Mouse (Mus musculus) retina, adult 2 months (tissue): ENCODE measurements around the gene Rchy1.
A peak's percentile ranks its signal among the peaks of the same experiment; 100 is the strongest.

Source experiments
- DNase-seq: peaks from one replicate; pipeline ENCODE4 v3.0.0-alpha.2; 2012; ENCODE audit warnings: low read depth, low spot score

Gene Rchy1

DNA sequence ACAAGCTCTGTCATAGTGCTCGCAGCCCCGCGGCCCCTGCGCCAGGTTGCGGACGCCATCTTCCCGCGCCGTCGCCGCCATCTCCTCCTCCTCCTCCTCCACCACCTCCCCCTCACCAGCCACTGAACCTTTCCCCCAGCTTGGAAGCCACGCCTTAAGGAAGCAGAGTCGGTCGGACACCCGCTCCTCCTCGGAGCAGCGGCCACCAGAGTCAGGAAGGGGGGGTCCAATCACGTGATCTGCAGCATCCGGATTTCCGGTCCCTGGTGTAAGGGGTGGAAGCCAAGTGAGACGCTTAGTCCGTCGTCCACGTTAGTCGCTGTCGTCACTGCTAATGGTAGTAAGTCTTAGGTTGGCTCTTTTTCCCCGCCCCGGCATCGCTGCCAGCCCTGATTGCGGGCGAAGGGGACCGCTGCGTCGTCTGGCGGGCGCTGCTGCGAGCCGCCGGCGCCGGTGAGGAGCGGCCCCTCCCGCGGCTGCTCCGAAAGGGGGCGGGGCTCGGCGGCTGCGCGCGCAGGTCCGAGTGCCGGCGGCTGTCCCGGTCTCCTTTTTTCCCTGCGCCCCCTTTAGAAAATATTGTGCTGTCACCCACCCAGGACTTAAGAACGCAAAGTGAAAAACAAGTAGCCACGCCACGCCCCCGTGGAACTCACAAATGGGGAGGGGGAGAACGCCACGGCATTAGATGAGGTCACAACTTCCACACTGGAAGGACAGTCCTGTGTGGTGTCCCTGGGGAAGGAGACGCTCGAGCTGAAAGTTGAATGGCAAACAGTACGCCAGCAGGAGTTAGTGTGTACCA lies at the start of gene Rchy1:
Gene Rchy1, minus strand, starts transcription at position 430 of the 802 bp plus-strand sequence.
- peak; percentile 86 for DNase-seq

DNA sequence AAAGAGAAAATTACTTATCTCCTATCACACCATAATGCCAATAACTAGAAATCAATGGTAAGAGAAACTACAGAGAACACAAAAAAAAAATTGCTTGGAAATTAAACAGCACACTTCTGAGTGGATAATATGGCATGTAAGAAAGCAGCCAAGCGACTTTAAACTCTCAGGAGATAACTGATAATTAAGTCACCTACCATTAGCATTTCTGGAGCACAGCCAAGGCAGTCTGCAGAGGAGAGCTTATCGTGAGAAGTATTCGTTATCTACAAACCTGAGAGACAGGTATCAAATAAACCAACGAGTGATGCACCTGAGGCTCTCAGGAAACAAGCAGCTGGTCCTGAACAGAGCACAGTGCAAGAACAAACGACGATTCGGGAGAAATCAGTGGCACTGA lies 48.9 kb upstream of the Rchy1 start:
- DNase-seq = no peak

DNA sequence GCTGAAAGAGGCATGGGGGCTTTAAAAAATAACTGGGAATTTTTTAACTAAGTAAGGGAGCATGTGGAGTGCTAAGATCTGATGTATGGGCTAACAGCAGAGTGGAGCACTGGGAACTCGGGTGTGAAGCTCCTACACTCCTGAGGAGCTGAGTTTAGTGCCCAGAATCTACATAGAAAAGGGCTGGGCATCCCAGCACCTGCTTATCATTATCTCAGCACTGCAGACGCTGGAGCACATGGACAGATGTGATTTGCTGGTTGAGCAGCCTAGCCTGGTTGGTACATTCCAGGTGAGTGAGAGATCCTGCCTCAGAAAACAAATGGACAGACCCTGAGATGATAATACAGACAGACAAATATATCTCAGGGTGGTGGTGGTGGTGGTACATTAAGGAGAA lies 47.0 kb upstream of the Rchy1 start:
- no peak for DNase-seq

DNA sequence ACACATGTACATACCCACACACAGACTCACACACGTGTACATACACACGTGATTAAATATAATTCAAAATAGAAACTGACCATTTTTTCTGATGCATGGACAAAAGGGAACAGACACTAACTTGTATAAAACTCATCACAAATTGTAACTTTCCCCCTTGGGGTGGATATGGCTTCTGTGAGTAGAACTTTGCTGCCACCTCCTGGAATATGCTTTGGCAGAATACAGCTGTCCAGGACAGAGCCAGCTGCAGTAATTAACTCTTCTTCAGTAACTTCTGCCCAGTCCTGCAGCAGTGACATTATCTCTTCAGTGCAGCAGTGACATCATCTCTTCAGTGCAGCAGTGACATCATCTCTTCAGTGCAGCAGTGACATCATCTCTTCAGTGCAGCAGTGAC lies 40.1 kb upstream of the Rchy1 start:
- no peak for DNase-seq

DNA sequence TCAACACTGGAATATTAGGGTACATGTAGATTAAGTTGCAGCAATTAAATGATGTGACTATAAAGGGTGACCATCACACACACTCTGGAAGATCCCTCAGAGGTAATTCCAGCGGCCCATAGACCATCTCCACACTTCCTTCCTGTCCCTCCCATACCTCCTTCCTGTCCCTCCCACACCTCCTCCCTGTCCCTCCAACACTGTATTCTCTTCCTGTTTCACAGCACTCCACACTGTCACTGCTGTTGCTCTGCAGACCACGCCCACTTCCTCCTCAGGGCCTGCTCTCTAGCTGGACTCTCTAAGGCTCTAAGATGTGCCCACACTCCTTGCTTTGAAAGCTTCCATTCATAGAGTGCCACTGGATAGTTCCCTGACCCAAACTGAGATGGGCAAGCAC lies 37.9 kb upstream of the Rchy1 start:
- DNase-seq = no peak

DNA sequence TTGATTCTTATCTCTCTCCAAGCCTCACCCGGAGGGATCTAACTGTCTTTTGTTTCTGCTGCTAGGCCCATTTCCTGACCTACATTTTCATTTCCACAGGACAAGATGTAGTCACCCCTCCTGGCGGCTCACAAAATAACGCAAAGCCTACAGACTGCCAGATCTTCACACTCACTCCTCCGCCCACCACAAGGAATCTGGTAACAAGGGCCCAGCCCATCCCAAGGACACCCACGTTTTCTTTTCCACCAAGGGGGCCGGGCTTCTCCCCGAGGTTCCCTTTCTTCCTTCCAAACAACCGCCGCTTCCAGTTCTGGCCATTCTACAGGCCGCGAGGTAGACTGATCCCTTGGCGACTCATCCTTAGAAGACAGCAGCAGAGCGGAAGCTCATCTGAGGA lies 31.7 kb upstream of the Rchy1 start:
- no peak for DNase-seq

DNA sequence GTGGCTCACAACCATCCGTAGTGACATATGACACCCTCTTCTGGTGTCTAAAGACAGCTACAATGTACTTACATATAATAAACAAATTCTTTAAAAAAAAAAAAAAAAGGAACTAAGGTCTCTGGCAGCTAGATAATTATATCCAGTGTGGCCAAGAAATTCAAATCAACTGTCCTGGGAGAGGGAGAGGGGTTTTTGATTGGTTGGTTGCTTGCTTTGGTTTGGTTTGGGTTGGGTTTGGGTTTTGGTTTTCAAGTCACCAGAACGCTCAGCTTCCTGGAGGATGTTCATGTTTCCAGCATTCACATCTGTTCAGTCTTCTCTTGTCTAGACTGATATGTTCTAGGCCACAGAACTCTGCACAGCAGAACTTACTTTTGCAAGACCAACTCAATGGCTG lies 30.2 kb upstream of the Rchy1 start:
- DNase-seq = no peak

DNA sequence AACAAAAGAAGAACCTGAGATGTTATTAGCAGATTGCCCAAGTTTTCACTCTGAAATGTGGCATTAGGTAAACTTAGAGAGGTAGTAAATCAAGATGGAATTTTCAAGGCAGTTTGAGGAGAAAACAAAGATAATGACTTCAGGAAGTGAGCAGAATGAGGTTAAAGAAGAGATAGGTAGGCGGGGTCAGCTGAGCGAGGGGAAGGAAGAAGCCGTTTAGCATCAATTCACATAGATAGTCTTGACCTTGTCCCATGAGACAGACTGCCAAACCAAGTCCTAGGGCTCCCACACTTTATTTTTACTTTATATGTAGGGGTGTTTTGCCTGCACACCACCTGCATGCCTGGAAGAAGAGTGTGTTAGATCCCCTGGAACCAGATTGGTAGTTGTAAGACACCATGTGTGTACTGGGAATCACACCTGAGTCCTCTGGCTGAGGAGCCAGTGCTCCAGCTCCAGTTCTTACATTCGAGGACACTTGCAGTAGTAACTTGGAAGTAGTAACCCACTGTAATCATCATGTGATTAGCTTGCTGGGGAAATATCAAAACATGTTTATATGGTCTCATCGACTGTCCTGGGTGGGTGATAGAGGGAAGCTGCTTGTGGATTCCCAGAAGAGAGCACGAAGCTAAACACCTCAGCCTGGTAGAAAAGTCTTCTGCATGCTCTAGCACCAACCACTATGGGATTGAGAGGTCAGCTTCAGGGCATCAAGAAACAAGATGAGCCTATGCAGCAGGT lies 28.5 kb upstream of the Rchy1 start:
- DNase-seq = no peak

DNA sequence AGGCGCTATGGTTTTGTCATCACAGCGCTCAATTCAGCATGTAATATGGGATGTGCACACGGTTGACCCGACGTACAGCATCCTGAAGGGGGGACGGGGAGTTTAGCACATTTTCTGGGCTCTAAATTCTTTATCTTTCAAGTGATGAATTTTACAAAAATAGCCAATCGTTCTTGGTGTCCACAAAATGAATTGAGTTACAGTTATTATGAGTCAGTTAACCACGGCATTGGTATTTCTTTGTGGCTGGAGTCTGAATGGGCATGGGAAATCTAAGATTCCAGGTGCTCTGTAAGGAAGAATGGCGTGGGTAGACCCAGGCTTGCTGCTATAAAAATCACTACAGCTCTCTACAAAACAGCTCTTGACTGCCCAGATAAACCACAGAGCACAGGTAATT lies 26.4 kb upstream of the Rchy1 start:
- no peak for DNase-seq

DNA sequence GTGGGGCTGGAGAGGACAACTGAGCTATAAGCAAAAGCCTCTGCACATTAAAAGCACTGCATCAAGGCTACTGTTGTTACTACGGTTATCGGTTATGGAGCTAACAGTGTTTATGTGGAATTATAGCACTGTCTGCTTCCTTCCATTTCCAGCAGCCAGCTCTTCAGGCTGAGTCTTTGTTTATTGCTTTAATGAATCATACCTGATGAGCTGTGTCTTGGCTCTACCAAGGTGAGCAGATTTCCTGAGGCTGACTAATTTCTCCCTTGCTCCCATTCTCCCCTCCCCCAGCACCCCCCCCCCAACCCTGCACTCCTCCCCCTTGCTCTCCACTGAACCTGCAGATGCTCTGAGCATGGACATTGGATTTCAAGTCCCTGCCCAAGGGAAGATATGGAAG lies 24.9 kb upstream of the Rchy1 start:
- no peak for DNase-seq

DNA sequence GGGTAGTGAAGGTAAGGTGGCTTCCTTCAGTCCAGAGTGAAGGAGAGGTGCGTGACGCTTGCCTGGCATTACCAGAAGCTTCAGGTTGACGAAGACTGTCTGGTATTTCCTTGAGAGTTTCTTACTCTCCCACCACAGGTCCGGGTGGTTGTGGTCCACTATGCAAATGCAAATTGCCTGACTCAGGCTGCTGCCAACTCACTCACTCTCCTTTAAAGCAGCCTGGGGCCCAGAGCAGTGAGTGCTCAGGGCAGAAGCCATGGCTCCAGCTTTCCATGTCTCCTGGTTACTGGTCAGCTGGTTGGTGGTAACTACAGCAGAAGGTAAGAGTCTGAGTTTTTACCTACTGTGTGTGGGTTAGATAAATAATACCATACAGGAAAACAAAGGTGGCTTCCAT lies 24.4 kb upstream of the Rchy1 start, which contains the start of gene Odaph:
Gene Odaph, plus strand, starts transcription at position 240 of the 400 bp plus-strand sequence.
- no peak for DNase-seq

DNA sequence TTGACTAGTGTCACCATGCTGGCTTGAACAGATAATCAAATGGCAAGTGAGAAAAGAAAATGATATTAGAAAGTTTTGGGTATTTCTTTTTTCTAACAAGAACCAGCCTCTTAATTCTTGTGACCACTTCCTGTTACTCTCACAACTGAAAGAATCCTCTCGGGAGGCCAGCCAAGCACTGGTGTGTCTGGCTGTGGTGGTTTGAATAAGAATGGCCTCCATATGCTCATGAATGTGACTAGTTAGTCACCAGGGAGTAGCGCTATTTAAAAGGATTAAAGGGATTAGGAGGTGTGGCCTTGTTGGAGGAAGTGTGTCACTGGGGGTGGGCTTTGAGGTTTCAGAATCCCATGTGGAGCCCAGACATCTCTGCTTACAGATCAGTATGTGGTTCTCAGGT lies 22.9 kb upstream of the Rchy1 start:
- DNase-seq = no peak

DNA sequence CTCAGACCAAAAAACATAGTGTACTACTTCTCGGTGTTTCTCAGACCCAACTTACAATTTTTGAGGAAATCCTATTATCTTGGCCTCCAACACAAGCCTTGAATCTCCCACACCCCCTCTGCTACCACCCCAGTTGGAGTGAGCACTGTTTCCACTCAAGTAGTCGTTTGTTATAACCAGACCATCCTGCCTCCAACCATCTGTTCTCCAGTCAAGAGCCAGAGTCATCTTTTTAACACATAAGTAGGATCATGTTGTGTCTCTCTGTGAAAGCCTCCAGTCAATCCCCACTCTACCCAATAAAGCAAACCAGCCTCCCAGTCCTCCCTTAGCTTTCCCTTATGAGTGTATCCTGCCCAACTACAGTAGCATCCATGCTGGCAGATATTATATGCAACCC lies 20.6 kb upstream of the Rchy1 start:
- DNase-seq = no peak

DNA sequence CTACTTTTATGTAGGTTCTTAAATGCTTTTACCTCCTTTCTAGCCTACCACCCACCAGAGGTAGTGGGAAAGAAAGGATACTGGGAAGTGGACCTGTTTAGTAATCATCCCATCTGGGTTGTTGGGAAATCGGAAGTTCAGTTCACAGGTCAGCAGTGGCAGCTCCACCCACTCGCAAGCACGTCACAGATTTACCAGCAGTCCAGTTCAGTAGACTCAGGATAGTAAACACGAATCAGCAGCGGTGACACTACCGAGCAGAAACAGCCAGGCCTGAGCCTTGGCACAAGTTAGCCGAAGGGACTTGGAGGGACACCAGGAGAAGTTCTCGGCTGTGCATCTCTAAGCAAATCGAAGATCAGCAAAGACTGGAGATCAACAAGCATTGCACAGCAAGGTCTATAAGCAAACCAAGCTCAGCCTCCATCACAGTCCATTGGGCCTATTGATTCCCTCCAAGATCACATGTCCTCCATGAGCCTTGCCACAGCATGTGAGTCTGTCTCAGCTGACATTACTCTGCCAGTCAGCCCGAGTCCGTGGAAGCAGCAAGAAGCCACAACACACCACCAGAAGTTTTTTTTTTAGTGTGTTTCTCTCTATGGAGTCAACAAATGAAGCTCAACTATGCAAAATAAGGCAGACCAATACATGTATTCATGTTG lies 18.4 kb upstream of the Rchy1 start:
- no peak for DNase-seq

DNA sequence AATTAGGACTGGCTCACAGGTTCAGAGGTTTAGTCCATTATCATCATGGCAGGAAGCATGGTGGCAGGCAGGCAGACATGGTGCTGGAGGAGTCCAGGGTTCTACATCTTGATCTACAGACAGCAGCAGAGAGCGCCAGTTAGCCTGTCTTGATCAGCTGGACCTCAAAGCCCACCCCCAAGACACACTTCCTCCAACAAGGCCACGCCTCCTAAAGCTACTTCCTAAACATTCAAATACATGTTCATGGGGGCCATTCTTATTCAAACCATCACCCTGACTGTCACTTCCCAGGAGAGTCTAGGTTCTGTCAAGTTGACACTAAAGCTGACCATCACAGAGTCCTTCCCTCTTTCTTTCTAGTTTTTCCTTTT lies 14.5 kb upstream of the Rchy1 start:
- DNase-seq = no peak

DNA sequence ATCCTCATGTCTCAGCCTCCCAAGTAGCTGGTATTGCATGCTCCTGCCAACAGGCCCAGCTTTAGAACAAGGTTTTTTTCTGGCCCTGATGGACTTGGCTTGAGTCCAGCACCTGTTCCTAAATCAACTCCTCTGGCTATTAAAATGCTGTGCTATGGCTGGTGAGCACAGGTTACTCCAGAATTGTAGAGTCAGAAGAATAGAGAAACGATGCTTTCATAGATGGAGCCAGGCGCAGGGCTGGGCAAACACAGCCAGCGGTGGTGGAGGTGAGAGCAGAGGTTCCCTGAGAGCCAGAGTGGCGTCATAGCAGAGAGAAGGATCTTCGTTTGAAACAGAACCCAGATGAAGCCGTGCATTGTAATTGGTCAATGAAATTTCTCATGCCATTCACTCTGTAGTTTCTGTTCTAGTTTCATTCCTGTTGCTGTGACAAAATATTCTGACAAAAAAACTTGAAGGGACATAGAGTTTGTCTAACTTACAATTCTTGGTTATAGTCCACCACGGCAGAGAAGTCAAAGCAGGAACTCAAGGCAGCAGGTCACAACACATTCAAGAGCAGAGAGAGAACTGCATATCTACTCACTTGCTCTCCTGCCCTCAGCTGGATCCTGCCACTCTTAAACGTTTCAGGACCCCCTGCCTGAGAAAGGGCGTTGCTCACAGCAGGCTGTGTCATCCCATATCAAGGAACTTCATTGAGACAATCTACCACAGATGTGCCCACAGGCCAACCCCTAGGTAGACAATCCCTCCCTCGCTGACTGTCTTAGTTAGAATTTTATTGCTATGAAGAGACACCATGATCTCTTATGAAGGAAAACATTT lies 13.9 kb upstream of the Rchy1 start:
- DNase-seq = no peak

DNA sequence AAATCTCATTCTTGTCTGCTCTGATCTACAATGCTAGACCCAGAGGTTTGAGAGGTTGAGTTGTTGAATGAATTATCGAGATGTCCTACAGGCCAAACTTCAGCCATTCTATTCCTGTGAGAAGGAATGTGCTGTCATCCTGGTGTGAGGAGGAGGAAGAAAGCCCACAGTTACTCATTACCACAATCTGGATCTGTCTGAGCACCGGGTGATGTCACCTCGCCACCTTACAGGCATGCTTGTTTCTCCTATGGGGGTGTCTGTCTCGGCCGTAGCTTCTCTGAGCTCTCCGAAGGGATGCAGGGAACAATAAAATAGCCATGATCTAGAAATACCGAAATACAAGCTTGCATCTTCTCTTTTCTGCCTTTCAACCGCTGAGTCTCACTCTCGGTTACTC lies 12.9 kb upstream of the Rchy1 start:
- DNase-seq = no peak

DNA sequence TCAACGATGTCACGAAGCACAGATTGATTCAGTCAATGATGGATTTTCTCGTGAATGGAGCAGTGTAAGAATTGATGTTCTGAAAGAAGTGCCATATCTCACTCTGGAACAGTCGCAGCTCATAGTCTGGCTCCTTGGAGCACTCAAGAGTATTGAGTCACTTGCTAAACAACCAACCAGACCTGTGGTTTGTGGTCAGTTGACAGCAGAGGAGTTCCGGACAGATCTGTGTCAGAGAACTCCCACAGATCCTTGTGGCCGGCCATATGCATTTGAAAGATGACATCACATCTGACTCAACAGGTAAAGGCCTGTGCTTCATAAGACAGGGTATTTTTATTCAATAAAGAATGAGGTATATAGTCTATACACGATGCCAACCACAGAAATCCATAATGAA lies 11.1 kb upstream of the Rchy1 start:
- DNase-seq = no peak

DNA sequence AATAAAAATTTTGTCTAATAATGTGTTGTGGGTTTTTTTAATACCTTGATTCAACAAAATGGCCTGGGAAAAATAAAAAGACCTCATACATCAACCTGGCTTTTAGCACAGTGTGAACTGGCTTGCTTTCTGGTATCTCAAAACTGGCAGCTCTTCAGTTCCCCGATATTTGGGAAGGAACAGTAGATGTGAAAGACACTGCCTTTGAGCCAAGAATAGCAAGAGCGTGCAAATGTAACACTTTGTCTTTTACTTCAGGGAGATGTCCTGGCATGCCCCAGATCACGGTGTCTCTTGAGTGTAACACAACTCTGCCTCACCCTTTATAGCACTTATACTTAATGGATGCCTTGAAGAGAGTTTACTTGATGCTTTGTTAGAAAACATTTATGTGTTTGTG lies 9.2 kb upstream of the Rchy1 start:
- no peak for DNase-seq

DNA sequence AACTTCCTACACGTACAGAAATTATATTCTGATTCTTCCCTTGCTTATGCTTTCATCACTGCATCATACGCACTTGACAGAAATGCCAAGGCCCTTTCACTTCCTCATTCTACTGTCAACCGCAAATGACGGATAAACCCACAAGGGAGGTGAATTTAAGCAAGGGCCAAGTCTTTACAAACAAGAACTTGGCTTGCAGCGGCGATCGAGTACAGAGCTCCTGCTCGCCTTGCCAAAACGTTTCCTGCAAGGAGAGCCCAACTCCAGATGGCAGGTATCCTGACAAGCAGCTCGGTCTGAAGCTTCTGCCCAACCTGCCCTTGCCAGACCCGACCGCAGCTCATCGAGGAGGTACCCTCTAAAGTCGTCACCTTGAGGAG lies 619 bp downstream of the Rchy1 start:
- no peak for DNase-seq

DNA sequence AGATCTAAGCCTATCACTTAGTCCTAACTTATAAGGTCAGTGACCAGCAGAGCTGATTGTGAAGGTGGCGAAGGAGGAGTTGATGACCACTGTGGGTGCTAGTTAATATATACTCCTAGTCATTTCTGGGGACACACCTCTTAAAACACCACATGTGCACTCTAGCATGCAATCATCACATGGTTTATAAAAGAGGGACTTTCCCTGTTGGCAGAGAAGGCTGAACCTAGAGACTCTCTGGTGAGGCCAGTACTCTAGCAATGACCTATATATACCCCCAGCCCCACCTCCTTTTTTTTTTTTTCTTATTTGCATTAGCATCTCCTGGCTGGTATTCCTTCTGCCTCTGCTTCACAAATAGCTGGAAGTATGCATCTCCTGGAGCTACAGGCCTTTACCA lies 1.5 kb downstream of the Rchy1 start:
- DNase-seq = no peak
